Mouse (Mus musculus) left cerebral cortex, adult 2 months (tissue): ENCODE results near the gene Csrp3. TPM values are rescaled to one million over a fixed set of nuclear protein-coding genes. Genes with fewer than 3 reads are reported as not detected.

Experiments
- DNase-seq, 2 experiments: peaks; one replicate each; pipeline ENCODE4 v3.0.0; 2021 to 2022; ENCODE audit warnings: low spot score in 2 of 2, mixed read lengths in 1 of 2; ENCODE audit errors: extremely low spot score in 1 of 2
- H3K27ac ChIP-seq: fragments of 200-600 bp; 2 replicates; pipeline ENCODE4 v1.8.1; 2022
- H3K4me3 ChIP-seq: fragments of 200-600 bp; 2 replicates; pipeline ENCODE4 v1.8.1; 2022
- CTCF ChIP-seq: fragments of 200-600 bp; IDR thresholded peaks from 2 replicates; pipeline ENCODE4 v1.8.1; 2022; ENCODE audit warnings: antibody characterized with exemption, mild to moderate bottlenecking, moderate library complexity
- intact Hi-C: fragments of 180-260 bp; cut with DNase I; formaldehyde crosslinking; loops from one replicate; pipeline ENCODE4 v1.15.1; 2025
- long read RNA-seq, 2 experiments: library from polyadenylated mRNA; stranded (forward); transcript quantifications; one replicate each; pipeline ENCODE4 v2.0.0; 2021; ENCODE audit warnings: borderline mapping rate in 2 of 2
- total RNA-seq, 2 experiments: library from RNA; stranded (reverse); gene quantifications; 2 replicates each; pipeline ENCODE4 v1.2.3; 2021

Gene Csrp3
- not detected for total RNA-seq
- long read RNA-seq, experiment 1 = 0 reads
- long read RNA-seq, experiment 2 = 0 reads

- TF ChIP-seq CTCF = no peak
- H3K27ac ChIP-seq = no peak within 1 kb of the TSS
- intact Hi-C loops = no loop called here
- DNase-seq = no peak
- no peak within 1 kb of the TSS for H3K4me3 ChIP-seq
These were observed at the start of gene Csrp3 for GRCm38 (mm10) chr7:48847820-48848650. Csrp3 (minus strand) TSS chr7:48848033.

- no peak overlapping the region for H3K27ac ChIP-seq
- TF ChIP-seq CTCF = no peak
- no peak for DNase-seq
- intact Hi-C loops = no loop called here
- no peak overlapping the region for H3K4me3 ChIP-seq
These were observed 48.2 kb upstream of the Csrp3 start for GRCm38 (mm10) chr7:48896051-48896450.

DNA sequence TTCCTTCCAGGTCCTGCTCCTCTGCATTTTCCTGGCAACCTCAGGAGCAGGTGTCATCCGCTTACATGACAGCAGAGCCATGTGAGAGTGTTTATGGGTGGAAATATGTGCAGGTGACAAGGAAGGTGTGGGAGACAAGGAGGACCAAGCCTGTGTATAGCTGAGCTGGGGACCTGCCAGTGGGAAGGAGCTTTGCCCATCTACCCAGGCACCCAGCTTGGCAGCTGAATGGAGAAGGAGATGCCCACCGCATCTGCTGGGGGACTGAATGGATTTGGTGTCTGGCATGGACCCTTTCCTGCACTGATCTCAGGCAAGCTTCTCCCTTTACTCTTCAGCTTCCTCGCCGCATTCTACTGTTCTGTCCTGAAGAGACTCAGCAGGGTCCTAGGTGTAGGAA is 47.6 kb upstream of the Csrp3 start:
- TF ChIP-seq CTCF = no peak
- Histone ChIP-seq H3K27ac (no peak overlapping the region), H3K4me3 (no peak overlapping the region)
- intact Hi-C loops = no loop called here
- no peak for DNase-seq

DNA sequence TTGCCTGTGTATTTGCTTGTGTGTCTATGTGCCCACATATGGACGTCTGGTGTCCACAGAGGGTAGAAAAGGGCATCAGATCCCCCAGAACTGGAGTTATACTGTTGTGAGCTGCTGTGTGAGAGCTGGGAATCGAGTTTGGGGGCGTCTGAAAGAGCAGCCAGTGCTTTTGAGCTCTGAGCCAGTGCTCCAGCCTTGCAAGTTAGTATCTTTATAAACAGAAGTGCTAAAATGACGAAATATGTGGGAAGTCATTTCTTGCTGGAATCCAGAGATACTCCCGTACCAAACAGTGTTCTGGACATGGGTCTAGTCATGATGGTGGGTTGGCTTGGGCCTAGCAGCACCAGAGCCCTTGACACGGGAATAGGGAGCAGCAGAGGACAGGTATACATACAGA is 46.9 kb upstream of the Csrp3 start:
- no peak for TF ChIP-seq CTCF
- intact Hi-C loops = loop anchor here (1.0 to 5.0 kb wide), 2 partner anchors 33 to 227 kb away; no protein-coding TSS in a partner anchor
- Histone ChIP-seq H3K27ac (no peak overlapping the region), H3K4me3 (no peak overlapping the region)
- no peak for DNase-seq

DNA sequence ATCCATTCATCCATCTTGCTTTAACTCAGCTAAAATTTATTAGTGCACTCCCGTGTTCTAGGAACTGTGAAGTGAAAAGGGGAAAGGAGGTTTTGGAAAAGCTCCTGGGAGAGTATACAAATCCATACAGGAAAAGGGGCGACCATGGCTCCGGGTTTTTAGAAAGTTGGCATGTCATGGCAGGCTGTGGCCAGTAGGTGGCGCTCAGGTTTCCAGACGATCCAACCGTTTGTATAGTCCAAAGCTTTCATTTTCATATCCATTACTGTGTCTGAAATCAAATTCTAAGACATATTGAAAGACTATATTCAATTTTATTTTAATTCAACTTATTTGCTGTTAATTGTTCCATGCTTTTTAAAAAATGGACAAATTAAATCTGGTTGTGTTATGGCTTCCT is 46.3 kb upstream of the Csrp3 start:
- intact Hi-C loops = loop anchor here (1.0 to 5.0 kb wide), 2 partner anchors 33 to 227 kb away; no protein-coding TSS in a partner anchor
- DNase-seq = peak; percentile 71 to 81

DNA sequence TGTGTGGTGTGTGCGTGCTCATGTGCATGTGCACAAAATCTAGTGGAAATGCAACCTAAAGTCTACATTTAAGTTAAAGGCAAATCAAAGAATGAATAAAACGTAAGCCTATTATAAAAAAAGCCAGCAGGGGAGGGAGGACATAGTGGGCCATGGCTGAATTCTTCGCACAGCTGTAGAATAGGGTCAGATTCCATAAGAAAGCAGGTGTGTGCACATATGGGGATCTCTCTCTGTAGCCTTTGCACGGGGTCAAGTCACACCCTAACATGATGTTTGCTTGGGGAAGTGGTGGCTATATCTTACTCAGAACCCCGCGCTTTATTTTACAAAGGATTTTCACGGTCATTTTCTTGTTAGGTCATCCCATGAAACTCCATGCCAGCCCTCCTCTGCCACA is 45.3 kb upstream of the Csrp3 start:
- no peak overlapping the region for H3K27ac ChIP-seq
- no peak for DNase-seq
- no peak for TF ChIP-seq CTCF
- intact Hi-C loops = loop anchor here (5.0 kb wide), 1 partner anchor 34 kb away; no protein-coding TSS in a partner anchor
- H3K4me3 ChIP-seq = no peak overlapping the region

More for the DNA sequence above, 46.3 kb upstream of the Csrp3 start:
- Histone ChIP-seq H3K4me3 (no peak overlapping the region), H3K27ac (no peak overlapping the region)
- peak; percentile 97 for TF ChIP-seq CTCF

GRCm38 (mm10) chr7:48891029-48891428 is 43.2 kb upstream of the Csrp3 start:
- no peak overlapping the region for H3K27ac ChIP-seq
- TF ChIP-seq CTCF = no peak
- intact Hi-C loops = loop anchor here (5.0 kb wide), 1 partner anchor 36 kb away; no protein-coding TSS in a partner anchor
- DNase-seq = no peak
- H3K4me3 ChIP-seq = no peak overlapping the region

DNA sequence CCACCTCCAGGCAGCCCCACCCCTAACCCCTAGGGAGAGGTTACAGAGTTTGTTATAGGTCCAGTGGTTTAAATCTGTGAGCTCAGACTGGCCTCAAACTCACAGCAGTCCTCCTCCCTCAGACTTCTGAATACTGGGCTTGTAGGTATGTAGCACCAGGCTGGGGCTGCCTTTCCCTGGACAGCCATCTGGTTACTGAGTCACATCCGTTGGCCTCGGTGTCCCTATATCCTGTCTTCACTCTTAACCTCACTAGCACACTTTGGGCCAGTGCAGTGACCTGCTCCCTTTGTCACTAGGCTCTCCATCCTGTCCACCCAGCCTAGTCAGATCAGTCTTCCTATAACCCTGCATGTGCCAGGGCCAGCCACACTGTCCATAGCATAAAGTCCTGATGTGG is 40.9 kb upstream of the Csrp3 start:
- H3K27ac ChIP-seq = no peak overlapping the region
- intact Hi-C loops = no loop called here
- no peak for TF ChIP-seq CTCF
- H3K4me3 ChIP-seq = no peak overlapping the region
- no peak for DNase-seq

GRCm38 (mm10) chr7:48887973-48888372 is 40.1 kb upstream of the Csrp3 start:
- no peak for DNase-seq
- no peak overlapping the region for H3K27ac ChIP-seq
- TF ChIP-seq CTCF = no peak
- H3K4me3 ChIP-seq = no peak overlapping the region
- intact Hi-C loops = no loop called here

- Histone ChIP-seq H3K27ac (no peak overlapping the region), H3K4me3 (no peak overlapping the region)
- intact Hi-C loops = no loop called here
- DNase-seq = no peak
- TF ChIP-seq CTCF = no peak
These were observed 36.4 kb upstream of the Csrp3 start for GRCm38 (mm10) chr7:48884266-48884611.

DNA sequence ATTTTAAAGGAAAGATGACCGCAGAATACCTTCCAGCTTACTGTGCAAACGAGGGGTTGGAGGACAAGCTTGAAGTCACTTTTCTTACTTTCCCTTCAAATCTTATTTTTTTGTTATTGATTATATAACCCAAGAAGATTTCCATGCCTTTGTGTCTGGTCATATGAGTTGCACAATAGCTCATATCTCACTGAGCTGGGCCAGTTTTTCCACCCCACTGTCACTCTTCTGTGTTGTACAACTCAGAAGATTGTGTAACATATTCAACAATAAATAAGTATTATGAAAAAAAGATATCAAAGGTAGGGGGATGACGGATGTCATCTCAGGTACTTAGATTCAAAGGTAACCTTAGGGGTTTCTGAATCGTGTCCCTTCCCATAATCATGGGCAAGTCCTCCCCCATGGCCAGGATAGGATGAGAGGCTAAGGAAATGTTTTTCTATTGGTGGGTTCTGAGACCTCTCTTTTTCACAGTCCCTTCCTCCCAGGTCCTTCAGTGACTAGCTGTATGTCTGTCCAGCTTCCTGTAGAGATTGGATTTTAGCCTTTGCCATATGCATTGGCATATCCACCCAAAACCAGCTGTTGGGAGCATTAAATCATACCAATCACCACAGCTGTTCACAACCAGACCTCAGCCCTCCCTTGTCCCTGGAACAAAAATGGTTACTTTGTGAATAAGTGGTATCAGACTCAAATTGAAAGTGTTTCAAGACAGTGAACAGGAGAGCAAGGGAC is 35.9 kb upstream of the Csrp3 start:
- no peak for DNase-seq
- Histone ChIP-seq H3K4me3 (no peak overlapping the region), H3K27ac (no peak overlapping the region)
- TF ChIP-seq CTCF = no peak
- intact Hi-C loops = no loop called here

GRCm38 (mm10) chr7:48881971-48882609 is 34.3 kb upstream of the Csrp3 start:
- intact Hi-C loops = no loop called here
- no peak for DNase-seq
- no peak for TF ChIP-seq CTCF

More at GRCm38 (mm10) chr7:48881971-48882609, 34.3 kb upstream of the Csrp3 start:
- Histone ChIP-seq H3K27ac (no peak overlapping the region), H3K4me3 (peak overlapping the region; percentile 74)
